Mouse (Mus musculus) heart, embryonic 16.5 days (tissue): ENCODE results near the gene Tex44. TPM values are rescaled to one million over a fixed set of nuclear protein-coding genes. Genes with fewer than 3 reads are reported as not detected.
A peak's percentile ranks its signal among the peaks of the same experiment; 100 is the strongest.

Source experiments
- ATAC-seq: fragments of 200-750 bp; cut with Nextera tagmentation; replicated peaks from 2 replicates; pipeline ENCODE4 v1.8.0; 2017; ENCODE audit warnings: moderate number of reproducible peaks; ENCODE audit not compliant: insufficient read depth, low FRiP score; ENCODE audit errors: extremely low read depth
- H3K27ac ChIP-seq: fragments of 300-500 bp; sonication (generic); 2 replicates; pipeline ENCODE4 v1.5.1; 2014; ENCODE audit warnings: mild to moderate bottlenecking, low read length, control low read depth, moderate library complexity
- H3K27me3 ChIP-seq: fragments of 300-500 bp; sonication (generic); 2 replicates; pipeline ENCODE4 v1.6.1; 2014; ENCODE audit warnings: low read length, mixed read lengths; ENCODE audit not compliant: control insufficient read depth, insufficient read depth
- H3K36me3 ChIP-seq: fragments of 300-500 bp; sonication (generic); 2 replicates; pipeline ENCODE4 v1.6.1; 2014; ENCODE audit not compliant: control insufficient read depth, insufficient read depth
- H3K4me1 ChIP-seq: fragments of 300-500 bp; sonication (generic); 2 replicates; pipeline ENCODE4 v1.6.1; 2014; ENCODE audit warnings: low read length, mixed read lengths; ENCODE audit not compliant: control insufficient read depth, insufficient read depth
- H3K4me2 ChIP-seq: fragments of 300-500 bp; sonication (generic); 2 replicates; pipeline ENCODE4 v1.6.1; 2014; ENCODE audit warnings: low read depth, mild to moderate bottlenecking, control low read depth, low read length
- H3K4me3 ChIP-seq: fragments of 300-500 bp; sonication (generic); 2 replicates; pipeline ENCODE4 v1.5.1; 2014; ENCODE audit warnings: mild to moderate bottlenecking, control low read depth, low read length
- H3K9ac ChIP-seq: fragments of 300-500 bp; sonication (generic); 2 replicates; pipeline ENCODE4 v1.6.1; 2014; ENCODE audit warnings: low read length, control low read depth
- H3K9me3 ChIP-seq: fragments of 300-500 bp; sonication (generic); replicated peaks from 2 replicates; pipeline ENCODE4 v1.6.1; 2016; ENCODE audit warnings: low read length; ENCODE audit not compliant: control insufficient read depth
- whole genome bisulfite sequencing: fragments of 180-500 bp; shearing (Covaris S2); extraction: QIAGEN DNeasy Blood & Tissue Kit; methylation state at CpG from one replicate; pipeline ENCODE4 v1.1.7; 2014; 5-methylcytosine and 5-hydroxymethylcytosine counted together
- polyA plus RNA-seq: library from polyadenylated mRNA; unstranded; fragments of >200 nt; fragmentation: Nextera tagmentation; extraction: Ambion mirVana; gene quantifications from 2 replicates; pipeline ENCODE4 v1.2.1, GENCODE M21; 2015

The Tex44 gene
- polyA plus RNA-seq, 1 experiment from 2014 or later = not detected

- ATAC-seq = peak; percentile 44; the same call in 1 of the 2 replicates
- 24% methylated on average over 13 of the region's 13 CpGs for WGBS
- Histone ChIP-seq H3K27me3 (no peaks in the 10 kb centered on the region), H3K9ac (peak overlapping the region; percentile 62), H3K4me2 (peak overlapping the region; percentile 47), H3K4me3 (peak overlapping the region; percentile 6; the same call in 1 of the 2 replicates), H3K9me3 (no peaks in the 10 kb centered on the region), H3K4me1 (peaks cover 24% of the 10 kb centered on the region), H3K27ac (peak overlapping the region; percentile 82), H3K36me3 (no peaks in the 10 kb centered on the region)
These were observed 21.6 kb downstream of the Tex44 start for GRCm38 (mm10) chr1:86447596-86448171.

- peak overlapping the region; percentile 62 for H3K9ac ChIP-seq
- peak overlapping the region; percentile 82 for H3K27ac ChIP-seq
- 22% methylated on average over 4 of the region's 4 CpGs for WGBS
- peaks cover 19% of the 10 kb centered on the region for H3K4me1 ChIP-seq
- H3K36me3 ChIP-seq = no peaks in the 10 kb centered on the region
- H3K9me3 ChIP-seq = no peaks in the 10 kb centered on the region
- H3K27me3 ChIP-seq = no peaks in the 10 kb centered on the region
- peak overlapping the region; percentile 47; the same call in 1 of the 2 replicates for H3K4me2 ChIP-seq
- no peak for ATAC-seq
- H3K4me3 ChIP-seq = no peak overlapping the region
These were observed 22.1 kb downstream of the Tex44 start for GRCm38 (mm10) chr1:86448272-86448671.

- no peak for ATAC-seq
- Histone ChIP-seq H3K4me2 (no peak overlapping the region), H3K4me3 (no peak overlapping the region), H3K36me3 (no peaks in the 10 kb centered on the region), H3K4me1 (peaks cover 13% of the 10 kb centered on the region), H3K27me3 (no peaks in the 10 kb centered on the region), H3K9me3 (no peaks in the 10 kb centered on the region), H3K27ac (no peak overlapping the region), H3K9ac (no peak overlapping the region)
- WGBS = 54% methylated on average over 6 of the region's 6 CpGs
These were observed 23.8 kb downstream of the Tex44 start for GRCm38 (mm10) chr1:86449966-86450365.

- Histone ChIP-seq H3K4me3 (no peak overlapping the region), H3K4me1 (peaks cover 8% of the 10 kb centered on the region), H3K9ac (no peak overlapping the region), H3K36me3 (no peaks in the 10 kb centered on the region), H3K27me3 (no peaks in the 10 kb centered on the region), H3K27ac (no peak overlapping the region), H3K4me2 (no peak overlapping the region), H3K9me3 (no peaks in the 10 kb centered on the region)
- 65% methylated on average over 5 of the region's 5 CpGs for WGBS
- ATAC-seq = no peak
These were observed 26.6 kb downstream of the Tex44 start for GRCm38 (mm10) chr1:86452713-86453112.

- no peaks in the 10 kb centered on the region for H3K9me3 ChIP-seq
- ATAC-seq = no peak
- H3K4me2 ChIP-seq = no peak overlapping the region
- H3K4me3 ChIP-seq = no peak overlapping the region
- H3K4me1 ChIP-seq = no peaks in the 10 kb centered on the region
- no peak overlapping the region for H3K27ac ChIP-seq
- no peak overlapping the region for H3K9ac ChIP-seq
- WGBS = 65% methylated on average over 13 of the region's 13 CpGs
- no peaks in the 10 kb centered on the region for H3K36me3 ChIP-seq
- no peaks in the 10 kb centered on the region for H3K27me3 ChIP-seq
These were observed 30.9 kb downstream of the Tex44 start for GRCm38 (mm10) chr1:86456892-86457581.

GRCm38 (mm10) chr1:86459371-86459770, 33.2 kb downstream of the Tex44 start:
- 72% methylated on average over 4 of the region's 4 CpGs for WGBS
- H3K4me1 ChIP-seq = no peaks in the 10 kb centered on the region
- H3K27ac ChIP-seq = no peak overlapping the region
- H3K4me3 ChIP-seq = no peak overlapping the region
- ATAC-seq = no peak
- H3K36me3 ChIP-seq = no peaks in the 10 kb centered on the region
- H3K4me2 ChIP-seq = no peak overlapping the region
- no peak overlapping the region for H3K9ac ChIP-seq
- no peaks in the 10 kb centered on the region for H3K9me3 ChIP-seq
- H3K27me3 ChIP-seq = no peaks in the 10 kb centered on the region

GRCm38 (mm10) chr1:86464223-86464874, 38.2 kb downstream of the Tex44 start:
- Histone ChIP-seq H3K27ac (peak overlapping the region; percentile 83), H3K36me3 (no peaks in the 10 kb centered on the region), H3K27me3 (no peaks in the 10 kb centered on the region), H3K4me2 (no peak overlapping the region), H3K4me3 (no peak overlapping the region), H3K4me1 (peaks cover 3% of the 10 kb centered on the region; the same call in 1 of the 2 replicates), H3K9me3 (no peaks in the 10 kb centered on the region), H3K9ac (no peak overlapping the region)
- ATAC-seq = no peak
- WGBS = 65% methylated on average over 9 of the region's 9 CpGs

- H3K4me3 ChIP-seq = no peak overlapping the region
- H3K4me2 ChIP-seq = no peak overlapping the region
- H3K27ac ChIP-seq = peak overlapping the region; percentile 83
- H3K4me1 ChIP-seq = peaks cover 4% of the 10 kb centered on the region
- H3K36me3 ChIP-seq = no peaks in the 10 kb centered on the region
- no peaks in the 10 kb centered on the region for H3K9me3 ChIP-seq
- no peaks in the 10 kb centered on the region for H3K27me3 ChIP-seq
- H3K9ac ChIP-seq = no peak overlapping the region
- WGBS = 41% methylated on average over 4 of the region's 4 CpGs
- ATAC-seq = no peak
These were observed 38.7 kb downstream of the Tex44 start for GRCm38 (mm10) chr1:86464875-86465224.

GRCm38 (mm10) chr1:86467416-86467815, 41.3 kb downstream of the Tex44 start:
- H3K4me3 ChIP-seq = no peak overlapping the region
- no peak for ATAC-seq
- no peak overlapping the region for H3K4me2 ChIP-seq
- H3K9ac ChIP-seq = no peak overlapping the region
- H3K4me1 ChIP-seq = peaks cover 23% of the 10 kb centered on the region
- no peaks in the 10 kb centered on the region for H3K27me3 ChIP-seq
- H3K9me3 ChIP-seq = no peaks in the 10 kb centered on the region
- no peak overlapping the region for H3K27ac ChIP-seq
- no peaks in the 10 kb centered on the region for H3K36me3 ChIP-seq
- WGBS = 86% methylated on average over 8 of the region's 8 CpGs
